8 mouse cellular contexts compared by ENCODE assay signal in genomic region chr13:58035470-58036156, GRCm38 (mm10).
DNase-seq lines count a peak whose midpoint lies in the region; ATAC-seq and TF ChIP-seq lines count a peak whose summit lies in the region.

No protein-coding gene starts in this region.

- no peaks in the 10 kb centered on the region for H3K9me3 ChIP-seq in hindbrain, embryonic 16.5 days (ENCODE audit: control insufficient read depth, low read length)
- H3K9me3 ChIP-seq in hindbrain, embryonic 11.5 days (ENCODE audit: control insufficient read depth, low read length): no peaks in the 10 kb centered on the region
- no peaks in the 10 kb centered on the region for H3K9me3 ChIP-seq in kidney, postnatal 0 days (replicated peaks; ENCODE audit: low read length)

- no peak for DNase-seq in hindbrain, embryonic 11.5 days (ENCODE audit: low spot score)
- peak; percentile 80 for DNase-seq in cerebellum, adult 9-10 months
- DNase-seq in heart, adult 9 months (ENCODE audit: low spot score in 2 of 2): peak; percentile 69 to 70
- peak; percentile 92 for DNase-seq in kidney, postnatal 0 days (ENCODE audit: low spot score)
- peak; percentile 90 for DNase-seq in lung, postnatal 10 days
- DNase-seq in embryo, embryonic 9.5 days (ENCODE audit: extremely low spot score): no peak
- DNase-seq in adipocyte (ENCODE audit: low spot score): no peak

- no peaks in the 10 kb centered on the region for H3K4me1 ChIP-seq in hindbrain, embryonic 16.5 days (ENCODE audit: control insufficient read depth, insufficient read depth, low read depth, low read length)
- no peaks in the 10 kb centered on the region for H3K4me1 ChIP-seq in hindbrain, embryonic 11.5 days (replicated peaks; ENCODE audit: control insufficient read depth, insufficient read depth, low read length)
- 0 out of 2 replicates have a peak, but pooled peaks cover 3% of the 10 kb centered on the region for H3K4me1 ChIP-seq in kidney, postnatal 0 days (replicated peaks; ENCODE audit: insufficient read depth, low read length)

- 67% methylated on average over 10 of the region's 10 CpGs for WGBS in hindbrain, embryonic 16.5 days
- 74% methylated on average over 10 of the region's 10 CpGs for WGBS in hindbrain, embryonic 11.5 days
- 25% methylated on average over 10 of the region's 10 CpGs for WGBS in kidney, postnatal 0 days

- no peak overlapping the region for H3K4me2 ChIP-seq in hindbrain, embryonic 16.5 days (ENCODE audit: low read length)
- no peak overlapping the region for H3K4me2 ChIP-seq in hindbrain, embryonic 11.5 days (replicated peaks; ENCODE audit: low read depth, low read length)
- no peak overlapping the region for H3K4me2 ChIP-seq in kidney, postnatal 0 days (ENCODE audit: low read length)

- no peak overlapping the region for H3K4me3 ChIP-seq in hindbrain, embryonic 16.5 days (ENCODE audit: low read length)
- no peak overlapping the region for H3K4me3 ChIP-seq in hindbrain, embryonic 11.5 days (ENCODE audit: low read depth, low read length)
- no peak overlapping the region for H3K4me3 ChIP-seq in kidney, postnatal 0 days (replicated peaks; ENCODE audit: low read depth, low read length)

- no peak for TF ChIP-seq CTCF in kidney, postnatal 0 days (IDR thresholded peaks at IDR 0.05; ENCODE audit: low read depth)

- H3K36me3 ChIP-seq in hindbrain, embryonic 16.5 days (ENCODE audit: control insufficient read depth, insufficient read depth, low read length): no peaks in the 10 kb centered on the region; the same call in 1 of the 2 replicates
- no peaks in the 10 kb centered on the region for H3K36me3 ChIP-seq in hindbrain, embryonic 11.5 days (ENCODE audit: control insufficient read depth, insufficient read depth, low read length)
- no peaks in the 10 kb centered on the region for H3K36me3 ChIP-seq in kidney, postnatal 0 days (ENCODE audit: insufficient read depth, low read length)

- no peaks in the 10 kb centered on the region for H3K27me3 ChIP-seq in hindbrain, embryonic 16.5 days (replicated peaks; ENCODE audit: control insufficient read depth, insufficient read depth, low read length)
- no peaks in the 10 kb centered on the region for H3K27me3 ChIP-seq in hindbrain, embryonic 11.5 days (ENCODE audit: control insufficient read depth, insufficient read depth, low read length)
- no peaks in the 10 kb centered on the region for H3K27me3 ChIP-seq in kidney, postnatal 0 days (ENCODE audit: insufficient read depth, low read length)

- H3K27ac ChIP-seq in hindbrain, embryonic 16.5 days (ENCODE audit: low read depth, low read length): no peak overlapping the region
- no peak overlapping the region for H3K27ac ChIP-seq in hindbrain, embryonic 11.5 days (ENCODE audit: low read depth, low read length)
- H3K27ac ChIP-seq in kidney, postnatal 0 days: peak overlapping the region; percentile 66

- ATAC-seq in hindbrain, embryonic 16.5 days: 0 out of 2 replicates have a peak, but pooled peaks have one; percentile 45
- ATAC-seq in hindbrain, embryonic 11.5 days (ENCODE audit: low FRiP score): no peak
- peak; percentile 72 for ATAC-seq in kidney, postnatal 0 days (replicated peaks; ENCODE audit: low FRiP score, low read depth)

- no peak overlapping the region for H3K9ac ChIP-seq in hindbrain, embryonic 16.5 days (ENCODE audit: low read depth, low read length)
- no peak overlapping the region for H3K9ac ChIP-seq in hindbrain, embryonic 11.5 days (ENCODE audit: low read depth, low read length)
- H3K9ac ChIP-seq in kidney, postnatal 0 days (ENCODE audit: low read depth, low read length): no peak overlapping the region

Comparison
In these comparisons a context has a peak if more than half of its experiments do, and no peak if none do; other contexts are left out.
1. DNase-seq: peak in cerebellum, adult 9-10 months (single experiment), heart, adult 9 months (2 of 2), kidney, postnatal 0 days (single experiment) and lung, postnatal 10 days (single experiment); none in hindbrain, embryonic 11.5 days (single experiment), embryo, embryonic 9.5 days (single experiment) and adipocyte (single experiment).